Mouse (Mus musculus): Measurements from ENCODE around the gene Btbd35f13. TPM values are rescaled to one million over a fixed set of nuclear protein-coding genes. Genes with fewer than 3 reads are reported as not detected.

The Btbd35f13 gene
- polyA plus RNA-seq (2017; shearing (Covaris generic)) = not detected

GRCm38 (mm10) chrX:33656872-33657271 is at the start of gene Btbd35f13:
TSS of gene Btbd35f13 (plus strand) at chrX:33657172.

GRCm38 (mm10) chrX:33702249-33702648 is 45.3 kb downstream of the Btbd35f13 start, which contains the start of gene Btbd35f14:
TSS of gene Btbd35f14 (minus strand) at chrX:33702349.

Other genes with a start within 250 kb of the Btbd35f13 start
- not detected for gene Btbd35f15, start 79.9 kb upstream of the Btbd35f13 start, polyA plus RNA-seq (2017; shearing (Covaris generic))
- gene Btbd35f14, start 45.2 kb downstream of the Btbd35f13 start, polyA plus RNA-seq (2017; shearing (Covaris generic)) = not detected